Mouse (Mus musculus) adrenal gland, adult 8-10 months (tissue): ENCODE measurements around the gene Rap1gds1. TPM values are rescaled to one million over a fixed set of nuclear protein-coding genes. Genes with fewer than 3 reads are reported as not detected.

ENCODE experiments used
- DNase-seq: peaks from one replicate; pipeline ENCODE4 v3.0.0; 2022
- total RNA-seq, 4 experiments: library from RNA; stranded (reverse); gene quantifications; 2 replicates each; pipeline ENCODE4 v1.2.4; 2022

Gene Rap1gds1
- total RNA-seq, 4 experiments from 2014 or later: 51.3 to 59.7 (median 56.5) TPM

GRCm38 (mm10) chr3:138941604-138942003 lies 133.4 kb downstream of the Rap1gds1 start:
- no peak for DNase-seq

DNA sequence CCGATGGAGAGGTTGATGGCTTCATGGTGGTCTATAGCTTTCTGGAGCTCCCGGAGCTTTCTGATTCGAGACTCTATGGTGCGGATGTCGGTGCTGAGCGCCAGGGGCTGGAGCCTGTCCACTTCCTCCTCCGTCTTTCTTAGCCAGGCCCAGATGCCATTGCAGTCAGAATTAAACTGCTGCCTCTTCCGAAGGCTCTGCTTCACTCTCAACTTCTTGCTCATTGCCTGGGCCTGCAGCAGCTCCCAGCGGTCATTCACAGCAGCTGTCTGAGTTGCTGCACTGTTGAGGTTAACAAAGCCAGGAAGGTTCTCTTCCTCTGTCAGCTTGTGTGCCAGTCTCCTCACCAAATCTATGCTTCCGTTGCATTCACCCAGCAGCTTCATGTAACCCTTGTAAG lies 137.8 kb downstream of the Rap1gds1 start:
- DNase-seq: no peak

DNA sequence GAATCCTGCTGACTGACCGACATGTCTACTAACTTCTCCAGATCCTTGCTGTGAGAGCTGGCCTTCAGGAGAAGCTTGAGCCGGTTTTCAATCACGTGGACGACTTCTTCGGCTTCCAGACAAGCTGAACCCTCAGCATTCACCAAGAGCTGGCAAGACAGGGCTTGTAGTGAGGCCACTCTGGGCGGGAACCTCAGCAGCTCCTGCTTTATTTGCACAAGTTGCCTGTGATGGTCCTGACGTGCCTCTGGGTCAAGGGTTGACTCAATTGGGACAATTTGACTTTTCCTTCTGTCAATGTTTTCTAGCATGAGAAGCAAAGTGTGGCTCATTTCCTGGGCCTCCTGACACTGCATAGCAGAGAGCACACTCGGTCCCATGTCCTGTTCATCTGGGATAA lies 138.2 kb downstream of the Rap1gds1 start:
- no peak for DNase-seq

DNA sequence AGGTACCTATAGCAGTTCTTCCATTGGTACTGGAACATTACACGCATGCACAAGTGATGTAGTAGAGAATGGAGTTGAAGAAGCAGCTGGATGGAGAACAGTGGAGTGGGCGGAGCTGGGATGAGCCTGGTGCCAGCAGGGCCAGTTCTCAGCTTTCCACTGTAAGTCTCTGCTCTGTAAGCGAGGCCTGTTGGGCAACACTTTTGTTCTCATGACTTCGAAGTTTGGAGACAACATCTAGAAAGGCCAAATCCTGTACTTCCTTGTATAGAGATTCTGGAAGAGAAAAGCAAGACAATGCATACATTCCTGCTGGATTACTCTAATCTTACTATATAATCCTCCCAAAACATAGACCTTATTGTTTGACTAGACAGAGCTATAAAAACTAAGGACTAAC lies 147.6 kb downstream of the Rap1gds1 start:
- no peak for DNase-seq

DNA sequence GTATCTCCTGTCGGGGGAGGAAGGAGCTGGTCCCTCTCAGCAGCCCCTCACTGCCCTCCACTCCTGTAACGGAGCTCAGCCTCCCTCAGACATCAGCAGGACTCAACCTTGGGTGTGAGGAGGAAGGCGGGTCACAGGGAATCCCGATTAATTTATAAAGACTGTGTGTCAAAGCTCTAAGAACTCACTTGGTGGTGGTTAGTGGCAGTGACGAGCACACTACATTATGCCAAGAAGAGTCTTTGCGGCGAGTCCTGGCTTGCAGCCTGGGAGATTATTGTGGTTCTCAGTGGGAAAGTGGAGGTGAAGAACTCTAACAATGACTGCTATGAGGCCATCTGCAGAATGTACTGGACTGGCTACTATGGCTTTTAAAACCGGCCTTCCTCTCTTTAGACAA lies 148.8 kb downstream of the Rap1gds1 start:
- DNase-seq: no peak

DNA sequence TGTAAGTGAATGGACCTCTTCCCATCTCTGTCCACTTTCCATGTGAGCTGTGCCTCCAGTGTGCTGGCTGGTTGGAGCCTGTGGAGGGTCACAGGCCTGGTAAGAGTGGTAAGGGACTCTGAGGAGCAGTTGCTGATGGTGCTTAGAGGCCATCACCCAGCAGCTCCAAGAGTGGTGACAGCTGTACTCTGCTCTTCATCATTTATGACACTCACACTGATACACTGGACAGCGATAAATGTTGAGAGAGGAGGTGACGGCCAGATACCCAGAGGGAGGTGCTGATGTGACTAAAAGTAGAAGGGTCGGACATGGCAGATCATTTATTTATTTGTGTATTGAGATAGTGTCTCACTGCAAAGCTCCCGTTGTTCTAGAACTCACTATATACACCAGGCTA lies 156.8 kb downstream of the Rap1gds1 start:
- DNase-seq: no peak

DNA sequence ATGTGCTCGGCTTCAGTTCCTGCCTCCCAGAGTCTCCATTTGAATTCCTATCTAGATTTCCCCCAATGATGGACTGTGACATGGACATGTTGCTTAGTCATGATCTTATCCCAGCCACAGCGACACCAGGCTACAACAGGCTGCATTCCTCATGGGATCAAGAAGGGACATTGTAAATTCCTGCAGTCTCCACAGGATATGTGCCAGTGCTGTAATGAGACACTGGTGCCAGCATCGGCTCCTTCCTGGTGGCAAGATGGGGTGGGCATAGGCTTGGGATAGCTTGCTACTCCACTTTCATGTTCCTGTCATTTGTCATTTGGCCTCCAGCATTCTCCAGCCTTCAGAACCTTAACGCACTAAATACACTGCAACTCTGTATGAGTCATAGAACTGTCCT lies 158.0 kb downstream of the Rap1gds1 start:
- DNase-seq: no peak

- DNase-seq: no peak
Measured at GRCm38 (mm10) chr3:138916591-138916990, 158.4 kb downstream of the Rap1gds1 start.

DNA sequence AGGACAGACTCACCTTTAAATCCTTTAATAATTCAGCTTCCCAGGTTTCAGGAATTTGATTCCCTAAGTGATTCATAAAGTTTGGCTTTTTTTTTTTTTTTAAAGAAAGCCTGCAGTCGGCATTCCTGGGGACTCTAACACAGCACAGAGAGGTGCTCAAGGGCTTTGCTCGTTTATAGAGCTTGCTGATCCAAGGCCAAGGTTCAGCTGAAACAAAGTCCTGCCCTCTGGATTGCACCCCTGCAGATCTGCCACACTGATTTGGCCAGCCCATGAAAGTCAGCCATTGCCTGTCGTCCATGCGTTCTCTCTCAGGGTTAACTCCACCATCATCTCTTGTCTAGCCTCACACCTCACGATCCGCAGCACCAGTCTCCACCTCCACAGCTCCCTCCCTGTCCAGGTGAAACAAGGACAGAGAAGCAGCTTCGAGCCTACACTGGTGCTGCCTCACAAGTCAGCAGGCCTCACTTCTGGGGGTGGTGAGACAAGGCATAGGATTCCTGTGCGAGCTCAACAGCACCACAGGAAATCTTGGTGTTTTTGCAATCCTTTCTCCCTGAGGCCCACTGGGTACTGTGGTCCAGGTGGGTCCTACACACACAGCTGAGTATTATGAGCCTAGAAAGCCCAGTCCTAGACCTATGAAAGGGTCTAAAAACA lies 160.2 kb downstream of the Rap1gds1 start:
- DNase-seq: no peak

DNA sequence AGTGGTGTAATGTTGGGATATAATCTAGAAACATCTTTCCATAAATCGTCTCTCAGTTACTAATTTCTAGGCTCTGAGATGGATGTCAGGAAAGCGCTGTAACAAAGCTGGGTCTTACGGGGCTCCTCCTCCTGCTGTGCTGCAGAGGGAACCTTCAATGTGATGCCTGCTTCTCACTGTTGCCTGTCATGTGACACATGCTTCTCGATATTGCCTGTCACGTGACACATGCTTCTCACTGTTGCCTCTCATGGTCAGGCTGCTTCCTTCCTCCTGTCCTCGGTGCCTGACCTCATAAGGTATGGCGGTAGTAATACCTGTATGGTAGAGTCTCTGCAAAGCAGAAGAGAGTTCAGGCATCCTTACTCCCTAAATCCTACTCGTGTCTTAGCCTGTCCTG lies 162.5 kb downstream of the Rap1gds1 start:
- no peak for DNase-seq

DNA sequence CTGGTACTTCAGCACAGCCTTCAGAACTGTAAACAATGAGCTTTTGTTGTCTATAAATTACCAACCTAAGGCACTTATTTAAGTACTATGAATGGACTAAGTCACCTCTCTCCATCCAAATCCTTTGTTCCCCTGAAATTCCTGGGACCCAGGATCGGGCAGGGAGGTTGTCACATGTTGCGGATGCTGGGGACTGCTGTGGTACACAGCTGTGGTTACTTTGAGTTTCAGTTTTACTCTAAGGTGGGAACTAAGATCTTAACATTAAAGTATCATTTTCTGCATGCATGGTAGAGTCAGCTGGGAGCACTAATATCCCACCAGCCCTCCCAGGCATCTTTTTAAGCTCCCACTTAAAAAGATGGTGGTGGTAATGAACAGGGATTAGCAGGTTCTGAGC lies 165.7 kb downstream of the Rap1gds1 start:
- DNase-seq: no peak

DNA sequence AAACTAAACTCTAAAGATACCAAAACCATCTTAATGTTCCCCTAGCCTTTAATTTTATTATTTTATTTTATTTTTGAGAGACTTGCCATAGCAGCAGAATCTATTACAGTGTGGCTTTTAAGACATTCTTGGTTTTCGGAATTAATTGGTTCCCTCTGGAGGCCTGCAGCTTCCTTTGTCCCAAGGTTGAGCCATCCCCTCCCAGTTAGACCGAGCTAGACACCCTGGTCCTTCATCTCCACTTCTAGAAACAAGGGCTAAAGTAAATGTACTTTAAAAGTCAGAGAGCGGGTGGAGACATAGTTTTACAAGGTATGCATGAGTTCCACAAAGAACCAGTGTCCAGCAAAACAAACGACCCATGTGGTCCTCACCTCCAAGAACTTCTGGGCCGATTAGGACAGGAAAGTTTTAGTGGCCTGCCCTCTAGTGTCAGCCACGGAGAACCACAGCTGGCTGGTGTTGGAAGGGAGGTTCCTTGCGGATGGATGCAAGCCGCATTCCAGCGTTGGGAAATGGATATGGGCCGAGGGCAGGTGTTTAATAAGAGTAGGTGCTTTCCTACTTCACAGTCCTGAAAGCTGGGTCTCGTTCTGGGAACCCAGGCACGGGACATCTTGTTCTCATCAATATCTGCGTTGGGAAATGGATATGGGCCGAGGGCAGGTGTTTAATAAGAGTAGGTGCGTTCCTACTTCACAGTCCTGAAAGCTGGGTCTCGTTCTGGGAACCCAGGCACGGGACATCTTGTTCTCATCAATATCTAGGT lies 168.7 kb downstream of the Rap1gds1 start:
- DNase-seq: peak; percentile 49

DNA sequence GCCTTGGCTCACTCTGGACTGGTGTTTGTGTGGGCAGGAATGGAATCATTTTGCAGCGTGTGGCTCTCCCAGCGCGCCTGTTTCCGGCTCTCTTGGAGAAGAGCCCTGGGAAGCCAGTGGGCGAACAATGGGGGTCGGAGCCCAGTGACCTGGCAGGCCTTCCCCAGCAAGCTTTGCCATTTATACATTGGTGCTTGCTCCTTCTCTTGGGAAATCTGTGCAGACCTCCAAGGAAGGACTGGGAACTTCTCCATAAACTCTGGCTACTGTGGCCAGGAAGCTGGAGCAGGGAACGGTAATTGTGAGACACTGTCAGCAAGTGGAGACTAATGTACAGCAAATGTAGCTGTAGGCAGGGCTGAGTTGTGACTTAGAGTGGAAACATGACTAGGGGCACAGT lies 169.3 kb downstream of the Rap1gds1 start:
- no peak for DNase-seq

DNA sequence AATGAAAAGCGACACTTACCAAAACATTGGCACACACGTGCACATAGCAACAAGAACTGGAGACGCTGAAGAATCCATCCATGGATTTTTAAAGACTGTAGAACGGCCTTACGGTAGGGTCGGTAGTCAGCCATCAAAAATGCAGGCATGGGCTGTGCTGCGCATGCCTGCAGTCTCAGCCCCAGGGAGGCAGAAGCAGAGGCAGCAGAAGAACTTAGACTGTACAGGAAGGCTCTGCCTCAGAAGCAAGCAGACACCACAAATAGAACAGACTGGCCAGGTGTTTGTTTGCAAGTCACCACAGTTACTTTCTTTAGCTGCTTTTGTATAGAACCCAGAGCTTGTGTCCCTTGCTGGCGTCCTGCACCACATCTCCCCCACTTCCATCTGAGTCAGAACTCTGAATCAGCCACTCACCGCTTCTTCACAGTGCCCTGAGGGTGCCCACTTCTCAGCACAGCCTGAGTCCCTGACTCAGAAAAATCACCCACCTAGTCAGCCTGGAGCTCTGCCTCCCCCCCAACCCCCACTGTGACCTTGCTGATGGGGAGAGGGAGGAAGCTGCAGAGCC lies 174.3 kb downstream of the Rap1gds1 start:
- DNase-seq: no peak

DNA sequence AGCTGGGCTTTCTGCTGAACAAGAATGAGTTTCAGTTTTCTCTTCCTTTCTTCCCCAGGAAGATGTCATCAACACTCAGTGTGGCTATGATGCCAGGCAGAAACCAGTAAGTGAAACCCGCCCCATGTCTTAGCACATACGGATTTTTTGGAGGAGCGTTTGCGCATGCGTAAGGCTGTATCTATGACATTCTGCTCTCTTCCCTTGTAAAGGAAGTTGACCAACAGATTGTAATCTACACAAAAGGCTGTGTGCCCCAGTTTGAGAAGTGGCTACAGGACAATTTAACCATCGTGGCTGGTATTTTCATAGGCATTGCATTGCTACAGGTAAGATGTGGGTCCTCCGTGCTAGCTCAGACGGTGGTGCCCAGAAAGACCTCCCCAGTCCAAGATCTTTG lies 176.9 kb downstream of the Rap1gds1 start:
- no peak for DNase-seq

GRCm38 (mm10) chr3:138897500-138897899 lies 177.5 kb downstream of the Rap1gds1 start:
- no peak for DNase-seq

- DNase-seq: no peak
Measured at GRCm38 (mm10) chr3:138893520-138893919, 181.5 kb downstream of the Rap1gds1 start.

GRCm38 (mm10) chr3:138889769-138890295 lies 185.2 kb downstream of the Rap1gds1 start:
- no peak for DNase-seq

- no peak for DNase-seq
Measured at GRCm38 (mm10) chr3:138889214-138889613, 185.8 kb downstream of the Rap1gds1 start.

GRCm38 (mm10) chr3:138886121-138886520 lies 188.9 kb downstream of the Rap1gds1 start:
- DNase-seq: no peak

DNA sequence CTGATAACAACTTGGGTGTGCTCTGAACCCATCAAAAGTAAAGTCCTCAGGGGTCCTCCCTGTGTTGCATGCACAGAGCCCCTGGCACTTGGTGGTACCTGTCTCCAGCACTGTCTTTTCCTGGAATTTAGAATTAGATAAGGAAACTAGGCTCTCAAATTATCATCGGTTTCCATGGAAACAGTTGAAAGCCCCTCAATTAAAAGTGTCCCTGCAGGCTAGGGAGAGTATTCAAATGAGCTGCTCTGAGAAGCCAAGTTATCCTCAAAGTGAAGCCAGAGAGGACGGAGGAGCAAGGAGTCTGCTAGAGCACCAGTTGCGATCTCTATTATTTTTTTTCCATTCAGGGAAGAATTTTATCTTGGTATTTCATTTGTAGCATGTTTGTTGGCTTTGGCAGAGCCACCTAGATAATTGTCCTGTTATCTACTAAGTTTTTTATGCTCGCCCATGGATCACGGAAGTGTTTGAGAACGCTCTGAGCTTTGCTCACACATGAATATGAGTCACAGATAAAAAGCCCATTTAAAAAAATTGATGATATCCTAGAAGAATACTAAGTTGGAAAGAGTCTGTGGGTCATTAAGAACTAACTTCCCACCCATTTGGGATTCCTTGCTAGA lies 193.2 kb downstream of the Rap1gds1 start:
- DNase-seq: no peak

- DNase-seq: no peak
Measured at GRCm38 (mm10) chr3:138880999-138881724, 193.8 kb downstream of the Rap1gds1 start.
